Mouse (Mus musculus) Muller cell, postnatal 12 days (primary cell): ENCODE data around the gene A830018L16Rik.
"Not testable (repeated sequence)": the region's sequence is repeated elsewhere in the genome, so short reads cannot be mapped to it uniquely, and the experiment has no call there.

Experiments used
- DNase-seq: peaks from one replicate; pipeline ENCODE4 v3.0.0-alpha.2; 2015; ENCODE audit errors: inconsistent ontology term

The A830018L16Rik gene

DNA sequence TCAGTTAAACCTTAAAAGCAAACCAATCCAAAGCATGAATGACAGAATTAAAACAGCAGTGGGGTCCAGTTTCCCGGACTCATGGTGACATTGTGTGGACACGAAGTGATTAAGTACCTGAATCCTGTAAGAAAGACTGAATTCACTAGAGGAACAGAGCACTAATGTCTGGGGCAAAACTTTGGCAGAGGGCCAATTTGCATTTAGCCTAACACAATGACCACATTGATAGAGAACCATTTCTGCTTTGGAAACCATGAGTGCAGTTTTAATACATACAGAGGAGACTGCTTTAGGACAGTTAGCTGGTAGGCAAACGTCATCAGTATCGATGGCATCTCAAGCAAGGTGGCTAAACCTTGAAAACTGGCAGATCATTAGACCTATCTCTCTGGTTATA, 586.7 kb downstream of the A830018L16Rik start:
- DNase-seq = peak; percentile 28

DNA sequence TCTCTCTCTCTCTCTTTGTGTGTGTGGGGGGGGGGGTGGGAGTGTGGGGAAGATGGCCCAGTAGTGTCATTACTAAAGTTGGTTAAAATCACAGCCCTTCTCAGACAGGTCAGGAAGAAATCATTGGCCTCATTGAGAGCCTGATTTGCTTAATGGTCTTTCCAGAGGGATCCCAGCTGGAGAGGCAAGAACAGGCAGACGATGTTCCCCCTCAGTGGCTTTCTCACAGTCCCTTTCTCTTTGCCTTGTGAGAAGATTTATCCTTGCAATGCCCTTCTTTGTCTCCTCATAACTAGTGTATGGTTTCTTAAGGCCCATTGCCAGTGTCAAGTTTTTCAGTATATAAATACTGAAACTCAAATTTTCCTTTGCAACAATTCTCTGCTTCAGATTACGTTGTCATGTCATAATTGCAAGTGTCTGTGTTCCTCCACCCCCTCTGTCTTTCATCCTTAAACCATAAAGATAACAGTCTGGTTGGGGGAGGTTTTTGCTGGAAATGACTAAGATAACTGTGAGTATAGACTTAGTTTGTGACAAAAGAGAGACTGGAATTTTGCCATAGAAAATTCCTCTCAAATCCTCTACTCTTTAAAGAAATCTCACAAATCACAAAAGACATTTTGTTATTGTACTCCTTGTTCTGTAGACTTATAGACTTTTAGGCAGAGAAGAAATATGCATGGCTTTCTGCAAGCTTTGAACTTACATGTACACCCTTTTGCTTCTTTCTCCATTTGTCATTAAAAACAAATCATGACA, 595.1 kb downstream of the A830018L16Rik start:
- no peak for DNase-seq

DNA sequence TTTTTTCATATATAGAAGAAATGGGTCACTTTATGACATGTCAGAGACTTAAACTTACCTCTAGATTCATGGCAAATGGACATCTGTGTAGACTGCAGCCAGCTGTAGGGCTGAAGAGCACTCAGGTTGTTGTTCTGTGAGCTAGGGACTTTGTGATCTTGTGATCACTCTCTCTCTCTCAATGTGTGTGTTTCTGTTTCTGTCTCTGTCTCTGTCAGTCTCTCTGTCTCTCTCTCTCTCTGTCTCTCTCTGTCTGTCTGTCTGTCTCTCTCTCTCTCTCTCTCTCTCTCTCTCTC, 595.6 kb downstream of the A830018L16Rik start:
- DNase-seq = no peak

DNA sequence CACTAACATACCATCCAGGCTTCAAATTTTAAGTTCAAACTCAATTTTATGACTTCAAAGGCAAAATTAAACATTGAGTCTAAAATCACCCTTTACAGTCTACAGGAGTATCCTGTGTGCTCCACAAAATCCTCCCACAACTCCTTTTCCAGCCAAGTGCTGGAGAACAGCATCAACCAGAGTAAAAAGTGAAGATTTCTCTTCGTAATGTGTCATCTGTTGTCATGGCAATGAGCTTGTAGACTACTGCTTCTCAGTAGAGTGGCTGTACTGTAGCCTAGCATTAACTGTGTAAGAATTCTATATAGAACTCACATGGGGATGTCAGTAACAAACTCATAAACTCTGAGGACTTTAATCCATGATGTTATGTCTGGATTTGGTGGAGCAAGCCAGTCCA, 596.7 kb downstream of the A830018L16Rik start:
- DNase-seq = no peak

DNA sequence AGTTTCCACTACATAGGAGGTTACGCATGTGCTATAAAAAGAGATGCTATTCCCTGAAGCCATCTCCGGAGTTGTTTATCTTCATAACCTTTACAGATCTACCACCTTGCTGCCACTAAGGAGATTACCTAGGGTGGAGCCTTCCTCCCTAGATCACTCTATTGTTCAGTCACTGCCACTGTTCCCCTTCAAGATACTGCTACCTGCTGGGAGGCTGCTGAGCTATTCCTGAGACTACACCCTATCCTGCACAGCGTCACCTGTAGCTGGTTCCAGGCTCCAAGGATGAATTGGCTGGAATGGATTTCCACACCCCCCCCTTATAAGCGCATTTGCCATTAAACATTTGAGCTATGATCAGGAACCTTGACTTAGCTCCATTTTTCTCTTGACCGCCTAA, 606.7 kb downstream of the A830018L16Rik start:
- DNase-seq = not testable (repeated sequence)
